In genomic region chr4:152026751-152027508, GRCm38 (mm10) we compare ENCODE assay signal across 8 mouse cellular contexts. TPM values are rescaled to one million over a fixed set of nuclear protein-coding genes. Genes with fewer than 3 reads are reported as not detected.
DNase-seq lines count a peak whose midpoint lies in the region; ATAC-seq and TF ChIP-seq lines count a peak whose summit lies in the region.

No protein-coding gene starts in this region.

- no peak for TF ChIP-seq POLR2A in ES-Bruce4 (IDR thresholded peaks at IDR 0.05; ENCODE audit: insufficient read depth, low read length)

- no peak for TF ChIP-seq EP300 in ES-Bruce4 (IDR thresholded peaks at IDR 0.05; ENCODE audit: insufficient read depth, low read depth, low read length)

- no peak for TF ChIP-seq CTCF in ES-Bruce4 (IDR thresholded peaks at IDR 0.05; ENCODE audit: low read depth, low read length)

- H3K27ac ChIP-seq in ES-Bruce4 (ENCODE audit: insufficient read depth, low read length) = no peak overlapping the region
- H3K27ac ChIP-seq in embryonic facial prominence, embryonic 12.5 days = no peak overlapping the region
- H3K27ac ChIP-seq in lung, embryonic 16.5 days (ENCODE audit: low read length) = peak overlapping the region; percentile 69
- H3K27ac ChIP-seq in stomach, embryonic 16.5 days (ENCODE audit: low read length) = peak overlapping the region; percentile 51; the same call in 1 of the 2 replicates

- ATAC-seq in erythroblast, adult 5-6 weeks (replicated peaks; ENCODE audit: low FRiP score, poor library complexity, severe bottlenecking) = no peak; the same call in none of the 2 replicates
- ATAC-seq in embryonic facial prominence, embryonic 12.5 days (ENCODE audit: insufficient number of reproducible peaks, insufficient read depth, low FRiP score, low TSS enrichment) = peak; percentile 58; the same call in 1 of the 2 replicates
- ATAC-seq in inflammation-experienced regulatory T-cells, adult 6 months = peak; percentile 11
- ATAC-seq in lung, embryonic 16.5 days (ENCODE audit: low read depth) = peak; percentile 56
- ATAC-seq in stomach, embryonic 16.5 days (ENCODE audit: insufficient read depth, low FRiP score) = peak; percentile 53

- peak overlapping the region; percentile 96 for H3K4me2 ChIP-seq in embryonic facial prominence, embryonic 12.5 days (replicated peaks)
- H3K4me2 ChIP-seq in lung, embryonic 16.5 days (ENCODE audit: low read depth, low read length) = peak overlapping the region; percentile 99
- H3K4me2 ChIP-seq in stomach, embryonic 16.5 days (ENCODE audit: low read depth, low read length) = peak overlapping the region; percentile 85

- intact Hi-C loops in left cerebral cortex, postnatal 10 days (cut with DNase I) = no loop called here

- no peaks in the 10 kb centered on the region for H3K27me3 ChIP-seq in erythroblast, embryonic 14.5 days (ENCODE audit: control insufficient read depth)
- no peaks in the 10 kb centered on the region for H3K27me3 ChIP-seq in ES-Bruce4 (ENCODE audit: control insufficient read depth, insufficient read depth, low read length, poor library complexity, severe bottlenecking)
- 0 out of 2 replicates have a peak, but pooled peaks cover 1% of the 10 kb centered on the region for H3K27me3 ChIP-seq in embryonic facial prominence, embryonic 12.5 days
- no peaks in the 10 kb centered on the region for H3K27me3 ChIP-seq in lung, embryonic 16.5 days (ENCODE audit: control insufficient read depth, insufficient read depth, low read depth, low read length)
- H3K27me3 ChIP-seq in stomach, embryonic 16.5 days (ENCODE audit: control insufficient read depth, insufficient read depth, low read length) = no peaks in the 10 kb centered on the region

- 2% methylated on average over 41 of the region's 41 CpGs for WGBS in embryonic facial prominence, embryonic 12.5 days
- WGBS in lung, embryonic 16.5 days = 1% methylated on average over 40 of the region's 41 CpGs
- WGBS in stomach, embryonic 16.5 days = 2% methylated on average over 41 of the region's 41 CpGs

- H3K4me3 ChIP-seq in erythroblast, embryonic 14.5 days (replicated peaks) = peak overlapping the region; percentile 77
- H3K4me3 ChIP-seq in ES-Bruce4 (ENCODE audit: low read depth, low read length) = peak overlapping the region; percentile 68
- peak overlapping the region; percentile 60 for H3K4me3 ChIP-seq in embryonic facial prominence, embryonic 12.5 days
- peak overlapping the region; percentile 78 for H3K4me3 ChIP-seq in lung, embryonic 16.5 days (ENCODE audit: low read length)
- peak overlapping the region; percentile 76 for H3K4me3 ChIP-seq in stomach, embryonic 16.5 days (replicated peaks; ENCODE audit: low read length)

- H3K36me3 ChIP-seq in erythroblast, embryonic 14.5 days (ENCODE audit: control insufficient read depth) = peaks cover 40% of the 10 kb centered on the region
- H3K36me3 ChIP-seq in ES-Bruce4 (ENCODE audit: control insufficient read depth, insufficient read depth, low read length, poor library complexity, severe bottlenecking) = no peaks in the 10 kb centered on the region
- peaks cover 31% of the 10 kb centered on the region for H3K36me3 ChIP-seq in embryonic facial prominence, embryonic 12.5 days
- H3K36me3 ChIP-seq in lung, embryonic 16.5 days (ENCODE audit: control insufficient read depth, insufficient read depth, low read length) = peaks cover 12% of the 10 kb centered on the region; the same call in 1 of the 2 replicates
- no peaks in the 10 kb centered on the region for H3K36me3 ChIP-seq in stomach, embryonic 16.5 days (ENCODE audit: control insufficient read depth, insufficient read depth, low read length)

- DNase-seq in left cerebral cortex, postnatal 10 days (ENCODE audit: extremely low spot score in 1 of 2, low spot score in 2 of 2) = no peak

- H3K4me1 ChIP-seq in erythroblast, embryonic 14.5 days (ENCODE audit: control insufficient read depth) = peaks cover 48% of the 10 kb centered on the region
- peaks cover 2% of the 10 kb centered on the region for H3K4me1 ChIP-seq in ES-Bruce4 (ENCODE audit: control insufficient read depth, insufficient read depth, low read length)
- peaks cover 38% of the 10 kb centered on the region for H3K4me1 ChIP-seq in embryonic facial prominence, embryonic 12.5 days
- H3K4me1 ChIP-seq in lung, embryonic 16.5 days (replicated peaks; ENCODE audit: control insufficient read depth, insufficient read depth, low read length) = peaks cover 36% of the 10 kb centered on the region
- peaks cover 22% of the 10 kb centered on the region for H3K4me1 ChIP-seq in stomach, embryonic 16.5 days (ENCODE audit: control insufficient read depth, insufficient read depth, low read length)

- peak overlapping the region; percentile 63 for H3K9ac ChIP-seq in ES-Bruce4 (ENCODE audit: low read depth, poor library complexity, severe bottlenecking)
- peak overlapping the region; percentile 83 for H3K9ac ChIP-seq in embryonic facial prominence, embryonic 12.5 days
- H3K9ac ChIP-seq in lung, embryonic 16.5 days (ENCODE audit: low read length) = peak overlapping the region; percentile 80
- peak overlapping the region; percentile 80 for H3K9ac ChIP-seq in stomach, embryonic 16.5 days (ENCODE audit: low read length)

- H3K9me3 ChIP-seq in erythroblast, embryonic 14.5 days (ENCODE audit: control insufficient read depth, low read length) = no peaks in the 10 kb centered on the region
- H3K9me3 ChIP-seq in ES-Bruce4 (replicated peaks; ENCODE audit: control insufficient read depth, insufficient read depth, low read length, poor library complexity, severe bottlenecking) = no peaks in the 10 kb centered on the region
- no peaks in the 10 kb centered on the region for H3K9me3 ChIP-seq in embryonic facial prominence, embryonic 12.5 days
- H3K9me3 ChIP-seq in lung, embryonic 16.5 days (ENCODE audit: control insufficient read depth, low read length) = no peaks in the 10 kb centered on the region
- H3K9me3 ChIP-seq in stomach, embryonic 16.5 days (replicated peaks; ENCODE audit: control insufficient read depth, low read length) = no peaks in the 10 kb centered on the region

RNA-seq across cellular contexts. Expression of gene Zbtb48, which starts 0.5 kb away (rescaled TPM):
- 0.82 and 0.86 TPM in 2 replicates for polyA plus RNA-seq in erythroblast, embryonic 14.5 days (2012)
- 2.7 and 2.9 TPM in 2 replicates for total RNA-seq in erythroblast, adult 5-6 weeks (2015; ENCODE audit: low replicate concordance)
- 2.9 and 4.2 TPM in 2 replicates for total RNA-seq in erythroblast, adult 5-6 weeks (2017; ENCODE audit: low replicate concordance)
- 13.4 and 13.5 TPM in 2 replicates for polyA plus RNA-seq in ES-Bruce4 (2011; ENCODE audit: insufficient read depth, insufficient read length, low read depth, missing spikeins)
- polyA plus RNA-seq in embryonic facial prominence, embryonic 12.5 days (2016; fragmentation: Nextera tagmentation; extraction: Ambion mirVana) = 25.3 and 30.2 TPM in 2 replicates
- 10 to 100 TPM; 16.2 to 26.3 (median 18.9) TPM for polyA plus RNA-seq in inflammation-experienced regulatory T-cells, adult 6 months (2017; shearing (Covaris generic))
- 17.5 and 20.6 TPM in 2 replicates for polyA plus RNA-seq in lung, embryonic 16.5 days (2015; fragmentation: Nextera tagmentation; extraction: Ambion mirVana)
- 17.0 and 18.0 TPM in 2 replicates for polyA plus RNA-seq in stomach, embryonic 16.5 days (2015; fragmentation: Nextera tagmentation; extraction: Ambion mirVana)
- total RNA-seq in left cerebral cortex, postnatal 10 days (2021) = 10 to 100 TPM; 11.9 to 14.7 TPM

RNA-seq across cellular contexts. Expression of gene Tas1r1, which starts 11.4 kb away (rescaled TPM):
- not detected in 2 replicates for polyA plus RNA-seq in erythroblast, embryonic 14.5 days (2012)
- total RNA-seq in erythroblast, adult 5-6 weeks (2015; ENCODE audit: low replicate concordance) = 1.9 TPM in 1 of 2 replicates, not detected in the other
- not detected in 2 replicates for total RNA-seq in erythroblast, adult 5-6 weeks (2017; ENCODE audit: low replicate concordance)
- polyA plus RNA-seq in ES-Bruce4 (2011; ENCODE audit: insufficient read depth, insufficient read length, low read depth, missing spikeins) = 0.38 and 0.55 TPM in 2 replicates
- polyA plus RNA-seq in embryonic facial prominence, embryonic 12.5 days (2016; fragmentation: Nextera tagmentation; extraction: Ambion mirVana) = 1.0 and 1.1 TPM in 2 replicates
- not detected for polyA plus RNA-seq in inflammation-experienced regulatory T-cells, adult 6 months (2017; shearing (Covaris generic))
- polyA plus RNA-seq in lung, embryonic 16.5 days (2015; fragmentation: Nextera tagmentation; extraction: Ambion mirVana) = 0.59 and 0.74 TPM in 2 replicates
- polyA plus RNA-seq in stomach, embryonic 16.5 days (2015; fragmentation: Nextera tagmentation; extraction: Ambion mirVana) = 0.37 and 0.47 TPM in 2 replicates
- under 1 TPM; 0.43 to 0.54 TPM for total RNA-seq in left cerebral cortex, postnatal 10 days (2021)

RNA-seq across cellular contexts. Expression of gene Nol9, which starts 12.2 kb away (rescaled TPM):
- 0.72 and 0.87 TPM in 2 replicates for polyA plus RNA-seq in erythroblast, embryonic 14.5 days (2012)
- 6.7 and 7.3 TPM in 2 replicates for total RNA-seq in erythroblast, adult 5-6 weeks (2015; ENCODE audit: low replicate concordance)
- total RNA-seq in erythroblast, adult 5-6 weeks (2017; ENCODE audit: low replicate concordance) = 3.9 and 6.3 TPM in 2 replicates
- 71.0 and 71.7 TPM in 2 replicates for polyA plus RNA-seq in ES-Bruce4 (2011; ENCODE audit: insufficient read depth, insufficient read length, low read depth, missing spikeins)
- 43.8 and 46.0 TPM in 2 replicates for polyA plus RNA-seq in embryonic facial prominence, embryonic 12.5 days (2016; fragmentation: Nextera tagmentation; extraction: Ambion mirVana)
- polyA plus RNA-seq in inflammation-experienced regulatory T-cells, adult 6 months (2017; shearing (Covaris generic)) = 10 to 100 TPM in 2 of 3 experiments, 1 to 10 TPM in 1; 7.7 to 22.5 (median 10.2) TPM
- 21.4 and 22.7 TPM in 2 replicates for polyA plus RNA-seq in lung, embryonic 16.5 days (2015; fragmentation: Nextera tagmentation; extraction: Ambion mirVana)
- 18.7 and 20.9 TPM in 2 replicates for polyA plus RNA-seq in stomach, embryonic 16.5 days (2015; fragmentation: Nextera tagmentation; extraction: Ambion mirVana)
- total RNA-seq in left cerebral cortex, postnatal 10 days (2021) = 10 to 100 TPM; 25.3 to 27.7 TPM

RNA-seq across cellular contexts. Expression of gene Klhl21, which starts 18.3 kb away (rescaled TPM):
- 0.97 and 1.1 TPM in 2 replicates for polyA plus RNA-seq in erythroblast, embryonic 14.5 days (2012)
- total RNA-seq in erythroblast, adult 5-6 weeks (2015; ENCODE audit: low replicate concordance) = 0.77 and 2.3 TPM in 2 replicates
- total RNA-seq in erythroblast, adult 5-6 weeks (2017; ENCODE audit: low replicate concordance) = 2.7 and 4.2 TPM in 2 replicates
- 24.0 and 24.4 TPM in 2 replicates for polyA plus RNA-seq in ES-Bruce4 (2011; ENCODE audit: insufficient read depth, insufficient read length, low read depth, missing spikeins)
- polyA plus RNA-seq in embryonic facial prominence, embryonic 12.5 days (2016; fragmentation: Nextera tagmentation; extraction: Ambion mirVana) = 13.0 and 13.5 TPM in 2 replicates
- 1 to 10 TPM; 3.0 to 4.2 (median 3.6) TPM for polyA plus RNA-seq in inflammation-experienced regulatory T-cells, adult 6 months (2017; shearing (Covaris generic))
- polyA plus RNA-seq in lung, embryonic 16.5 days (2015; fragmentation: Nextera tagmentation; extraction: Ambion mirVana) = 10.9 and 12.3 TPM in 2 replicates
- 8.2 and 9.9 TPM in 2 replicates for polyA plus RNA-seq in stomach, embryonic 16.5 days (2015; fragmentation: Nextera tagmentation; extraction: Ambion mirVana)
- 10 to 100 TPM; 10.2 to 11.2 TPM for total RNA-seq in left cerebral cortex, postnatal 10 days (2021)

RNA-seq across cellular contexts. Expression of gene Phf13, which starts 30.9 kb away (rescaled TPM):
- polyA plus RNA-seq in erythroblast, embryonic 14.5 days (2012) = 0.99 and 1.0 TPM in 2 replicates
- total RNA-seq in erythroblast, adult 5-6 weeks (2015; ENCODE audit: low replicate concordance) = 0.42 and 1.9 TPM in 2 replicates
- total RNA-seq in erythroblast, adult 5-6 weeks (2017; ENCODE audit: low replicate concordance) = 0.85 and 0.98 TPM in 2 replicates
- polyA plus RNA-seq in ES-Bruce4 (2011; ENCODE audit: insufficient read depth, insufficient read length, low read depth, missing spikeins) = 49.7 and 52.1 TPM in 2 replicates
- 42.2 and 44.3 TPM in 2 replicates for polyA plus RNA-seq in embryonic facial prominence, embryonic 12.5 days (2016; fragmentation: Nextera tagmentation; extraction: Ambion mirVana)
- polyA plus RNA-seq in inflammation-experienced regulatory T-cells, adult 6 months (2017; shearing (Covaris generic)) = 1 to 10 TPM; 3.2 to 4.6 (median 4.2) TPM
- 25.1 and 26.8 TPM in 2 replicates for polyA plus RNA-seq in lung, embryonic 16.5 days (2015; fragmentation: Nextera tagmentation; extraction: Ambion mirVana)
- 18.3 and 21.0 TPM in 2 replicates for polyA plus RNA-seq in stomach, embryonic 16.5 days (2015; fragmentation: Nextera tagmentation; extraction: Ambion mirVana)
- total RNA-seq in left cerebral cortex, postnatal 10 days (2021) = 10 to 100 TPM; 14.5 to 16.9 TPM

Comparison
In these comparisons a context has a peak if more than half of its experiments do, and no peak if none do; other contexts are left out.
1. H3K27ac ChIP-seq: peak in lung, embryonic 16.5 days (single experiment) and stomach, embryonic 16.5 days (single experiment); none in ES-Bruce4 (single experiment) and embryonic facial prominence, embryonic 12.5 days (single experiment).
2. Peak in every context shown above with its lines, with median percentiles within 50 percentile points of each other: H3K4me3 ChIP-seq, H3K9ac ChIP-seq and H3K4me2 ChIP-seq.